Mouse (Mus musculus): Measurements from ENCODE around the gene Sepsecs.

The Sepsecs gene

DNA sequence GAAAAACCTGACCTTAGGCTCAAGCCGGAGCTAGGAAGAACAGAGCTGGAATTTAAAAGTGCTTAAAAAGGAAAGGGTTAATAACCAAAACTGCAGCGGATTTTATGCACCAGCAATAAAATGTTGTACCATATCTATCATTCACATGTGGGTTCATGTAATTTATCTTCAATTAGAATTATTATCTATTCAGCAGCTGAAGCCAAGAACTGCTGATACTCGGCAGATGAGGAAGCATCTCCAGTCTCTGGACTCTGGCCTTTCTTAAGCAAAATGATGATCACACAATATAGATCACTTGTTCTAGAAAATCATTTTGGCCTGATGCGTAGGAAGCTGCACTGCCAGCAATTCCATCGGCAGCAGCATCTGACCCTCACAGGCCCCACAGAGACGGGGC, 27.8 kb downstream of the Sepsecs start:
- no peak for DNase-seq

DNA sequence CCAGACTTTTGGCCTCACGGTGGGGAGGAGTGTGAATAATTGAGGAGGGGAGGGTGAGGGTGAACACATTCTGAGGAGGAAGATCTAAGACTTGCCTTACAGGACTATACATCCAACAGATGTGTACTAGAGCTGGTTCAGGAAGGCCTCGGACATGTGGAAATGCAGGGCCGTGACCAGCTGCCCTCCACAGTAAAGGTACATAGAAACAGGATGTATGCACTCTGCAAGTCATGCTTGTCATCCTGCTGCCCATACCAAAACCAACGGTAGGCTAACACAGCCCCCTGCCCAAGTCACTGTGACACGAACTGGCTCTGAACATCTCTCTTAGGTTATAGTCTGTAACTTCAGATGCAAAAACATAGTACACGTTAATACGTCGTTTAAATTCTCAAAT, 30.6 kb downstream of the Sepsecs start:
- DNase-seq = no peak

DNA sequence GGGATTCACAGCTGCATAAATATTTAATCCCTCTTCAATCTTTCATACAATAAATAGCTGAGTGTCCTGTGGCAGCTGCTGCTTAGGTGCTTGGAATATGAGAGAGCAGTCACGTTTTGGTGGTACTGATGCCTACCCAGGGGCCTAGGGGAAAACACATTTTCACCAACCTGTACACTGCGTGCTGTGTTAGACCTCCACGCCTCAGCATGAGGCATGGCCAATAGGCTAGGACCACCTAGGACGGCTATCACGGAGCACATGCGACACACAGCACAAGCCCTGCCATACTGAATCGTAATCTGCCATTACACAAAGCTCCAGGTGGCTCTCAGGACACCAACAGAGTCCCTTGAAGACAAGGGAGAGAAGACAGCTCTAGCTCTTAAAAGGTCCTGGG, 31.5 kb downstream of the Sepsecs start:
- no peak for DNase-seq

DNA sequence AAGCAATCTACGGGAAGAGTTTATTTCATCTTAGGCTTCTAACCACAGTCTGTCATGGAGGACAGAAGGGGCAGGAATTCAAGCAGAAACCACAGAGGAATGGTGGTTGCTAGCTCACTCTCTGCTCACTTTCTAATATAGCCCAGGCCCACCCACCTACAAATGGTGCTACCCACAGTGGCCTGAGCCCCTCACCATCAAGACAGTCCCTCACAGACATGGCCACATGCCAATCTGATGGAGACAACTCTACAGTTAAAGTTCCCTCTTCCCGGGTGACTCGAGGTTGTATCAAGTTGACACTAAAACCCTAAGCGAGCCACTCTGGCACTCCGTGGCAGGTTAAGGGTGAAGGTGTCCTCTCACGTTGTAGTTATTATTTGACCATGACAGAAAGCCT, 32.6 kb downstream of the Sepsecs start:
- no peak for DNase-seq

DNA sequence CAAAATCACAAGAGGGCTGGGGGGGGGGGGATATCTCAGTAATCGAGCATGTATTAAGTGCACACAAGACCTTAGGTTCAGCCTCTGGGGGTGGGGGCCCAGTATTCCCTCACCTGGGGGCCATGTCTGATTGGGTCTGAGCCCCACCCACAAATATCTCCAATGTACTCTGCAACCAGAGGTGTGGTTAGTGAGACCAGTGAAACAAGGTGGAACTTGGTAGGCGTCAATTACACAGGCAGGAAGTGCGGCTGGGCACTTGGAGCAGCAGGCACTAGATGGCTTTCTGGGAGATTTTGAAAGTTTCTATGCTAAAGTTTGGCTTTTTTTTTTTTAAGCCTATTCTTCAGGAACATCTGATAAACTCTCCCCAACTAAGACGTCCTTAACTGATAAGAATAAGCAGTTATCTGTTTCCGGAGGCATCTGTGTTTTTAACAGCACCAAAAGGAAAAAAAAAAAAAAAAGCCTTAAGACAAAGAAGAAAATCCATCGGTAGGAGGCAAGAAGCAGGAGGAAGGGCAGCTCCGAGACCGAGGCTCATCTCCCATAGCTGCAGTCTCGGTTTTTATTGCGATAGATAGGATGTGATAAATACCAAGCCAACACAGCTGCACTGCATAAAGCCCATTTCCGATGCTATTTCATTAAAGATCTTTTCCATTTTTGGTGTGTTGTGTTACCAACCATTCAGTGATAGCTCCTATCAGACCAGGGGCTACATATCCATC, 33.3 kb downstream of the Sepsecs start:
- DNase-seq = no peak

DNA sequence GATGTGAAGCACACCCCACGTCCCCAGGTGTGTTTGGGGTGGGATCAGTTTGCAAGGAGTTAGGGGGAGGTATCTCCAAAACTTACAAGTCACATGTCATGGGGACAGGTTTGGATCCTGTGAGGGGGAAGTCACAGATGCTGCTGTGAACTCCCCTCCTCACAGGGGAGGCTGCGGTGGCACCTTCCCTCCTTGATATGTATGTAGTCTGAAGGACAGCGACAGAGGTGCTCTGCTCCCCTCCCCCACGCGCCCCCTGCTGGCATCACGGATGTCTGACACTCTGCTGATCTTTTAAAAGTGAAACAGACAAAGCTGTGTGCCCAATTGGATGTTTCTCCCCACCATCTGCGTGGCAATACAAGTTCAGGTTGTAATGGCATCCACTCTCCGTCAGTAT, 35.5 kb downstream of the Sepsecs start:
- no peak for DNase-seq

DNA sequence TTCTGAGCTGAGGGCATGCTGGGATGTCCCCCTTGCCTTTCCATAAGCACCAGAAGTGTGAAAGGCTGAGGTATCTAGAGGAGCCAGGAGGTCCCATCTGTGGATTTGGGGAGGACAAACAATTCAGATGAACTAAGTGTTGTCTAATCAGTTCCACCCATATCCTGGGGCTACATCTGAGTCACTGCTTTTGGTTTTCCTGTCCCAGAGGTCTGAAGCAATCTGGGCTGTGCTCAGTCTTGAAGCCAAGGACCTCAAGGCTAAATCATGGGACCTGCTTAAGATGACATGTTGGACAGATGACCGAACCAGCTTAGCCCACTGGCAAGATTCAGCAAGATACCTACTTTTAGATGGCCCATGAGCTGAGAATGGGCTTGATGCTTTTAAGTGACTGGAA, 39.0 kb downstream of the Sepsecs start:
- DNase-seq = no peak

DNA sequence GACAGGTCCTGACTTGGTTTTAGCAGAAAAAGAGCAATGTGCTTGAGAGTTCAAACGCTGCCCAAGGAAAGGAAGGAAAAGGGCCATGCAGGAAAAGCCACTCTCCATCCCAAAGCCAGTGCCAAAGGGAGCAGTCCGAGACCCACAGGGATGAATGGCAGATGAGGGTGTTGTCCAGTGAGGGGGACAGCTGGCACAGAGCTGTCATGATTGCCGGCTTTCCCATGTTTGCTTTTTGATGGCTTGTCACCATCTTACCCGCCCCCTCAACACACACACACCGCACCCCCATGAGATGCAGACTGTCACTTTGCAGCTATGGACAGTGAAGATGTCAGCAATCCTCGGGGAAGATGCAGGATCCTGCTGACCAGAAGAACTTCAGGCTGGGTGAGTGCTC, 40.3 kb downstream of the Sepsecs start:
- DNase-seq = no peak

DNA sequence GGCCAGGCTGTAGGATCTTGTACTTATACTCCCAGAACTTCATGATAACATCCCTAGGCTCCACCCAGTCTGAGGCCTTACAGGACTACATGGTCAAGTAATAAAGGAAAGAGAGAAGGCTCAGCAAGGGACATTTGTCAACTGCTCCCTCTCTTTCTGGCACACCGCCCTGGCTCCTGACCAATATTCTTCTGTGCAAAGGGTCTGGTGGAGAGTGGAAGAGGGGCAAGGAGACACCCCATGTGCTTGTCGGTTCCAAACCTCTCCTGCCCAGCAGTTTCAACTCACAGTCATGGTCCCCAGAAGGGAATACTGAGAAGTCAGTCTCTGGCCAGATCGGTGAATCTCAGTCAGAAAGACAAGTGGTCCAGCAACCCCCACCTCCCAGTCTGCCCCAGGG, 40.7 kb downstream of the Sepsecs start:
- no peak for DNase-seq

DNA sequence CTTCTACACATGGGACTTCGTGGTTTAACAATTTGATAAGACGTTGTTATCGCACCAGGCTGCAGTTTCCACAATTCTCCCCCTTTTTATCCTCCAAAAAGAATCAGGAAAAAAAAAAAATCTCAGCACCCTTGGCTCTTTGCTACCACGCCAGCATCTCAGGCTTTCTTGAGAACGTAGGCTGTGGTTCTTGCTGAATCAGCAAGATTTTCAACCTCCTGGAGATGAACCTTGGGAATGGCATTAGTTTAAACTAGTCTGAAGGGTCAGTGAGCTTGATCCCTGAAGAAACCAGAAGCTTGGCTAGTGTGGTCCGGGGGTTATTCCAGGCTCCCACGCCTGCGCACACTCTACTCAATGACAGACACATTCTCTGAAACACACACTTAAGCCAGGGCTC, 41.8 kb downstream of the Sepsecs start:
- no peak for DNase-seq

DNA sequence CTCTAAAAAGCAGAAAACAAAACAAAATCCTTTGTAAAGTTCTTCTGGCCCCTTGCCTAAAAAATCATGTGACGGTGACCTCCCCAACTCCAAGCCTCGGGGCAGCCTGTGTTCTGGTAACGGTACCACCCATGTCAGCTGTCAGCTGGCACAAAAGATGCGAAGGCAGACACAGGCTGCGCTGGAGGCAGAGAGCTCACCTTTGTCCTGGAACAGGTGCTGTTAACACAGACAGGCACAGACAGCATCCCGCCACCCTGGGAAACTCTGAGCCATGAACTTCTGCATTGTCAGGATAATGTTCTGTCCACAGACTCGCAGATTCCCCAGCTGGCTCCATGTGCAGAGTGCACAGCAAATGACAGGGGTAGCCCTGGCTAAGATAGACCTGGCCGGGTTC, 43.4 kb downstream of the Sepsecs start:
- DNase-seq = no peak

DNA sequence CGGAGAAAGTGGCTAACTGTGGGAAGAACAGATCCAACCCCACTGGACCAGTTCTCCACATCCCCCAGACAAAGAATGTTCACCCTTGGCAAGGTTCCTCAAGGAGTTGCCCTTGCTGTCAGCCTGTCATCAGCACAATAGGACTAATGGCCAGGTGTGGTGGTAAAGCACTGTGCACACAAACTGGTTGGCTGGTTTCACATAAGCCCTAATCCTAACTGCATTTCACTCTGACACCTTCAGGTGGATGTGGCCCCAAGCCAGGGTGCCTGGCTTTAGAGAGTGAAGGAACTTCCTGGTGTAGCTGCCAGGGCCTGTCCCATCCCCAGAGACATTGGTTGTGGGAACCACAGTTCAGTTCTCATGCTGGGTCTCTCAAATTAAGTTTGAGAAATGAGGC, 44.6 kb downstream of the Sepsecs start:
- DNase-seq = no peak

DNA sequence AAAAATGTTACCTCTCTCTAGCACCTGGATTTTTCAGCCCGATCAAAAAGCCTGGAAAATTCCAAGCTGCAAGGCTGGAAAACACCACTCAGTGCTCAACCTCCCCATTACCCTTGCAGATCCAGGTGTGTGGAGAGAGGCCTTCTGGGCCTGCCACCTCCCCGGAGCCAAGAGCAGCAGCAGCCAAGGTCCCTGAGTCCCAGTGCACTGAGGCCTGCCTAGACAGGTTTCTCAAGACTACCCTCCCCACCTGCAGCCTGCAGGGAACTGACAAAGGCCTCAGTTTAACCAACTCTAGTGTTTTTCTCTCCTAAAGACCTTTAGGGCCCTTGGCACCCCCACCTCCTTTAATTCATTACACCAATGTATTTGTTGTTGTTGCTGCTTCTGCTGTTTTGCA, 46.4 kb downstream of the Sepsecs start:
- DNase-seq = no peak

DNA sequence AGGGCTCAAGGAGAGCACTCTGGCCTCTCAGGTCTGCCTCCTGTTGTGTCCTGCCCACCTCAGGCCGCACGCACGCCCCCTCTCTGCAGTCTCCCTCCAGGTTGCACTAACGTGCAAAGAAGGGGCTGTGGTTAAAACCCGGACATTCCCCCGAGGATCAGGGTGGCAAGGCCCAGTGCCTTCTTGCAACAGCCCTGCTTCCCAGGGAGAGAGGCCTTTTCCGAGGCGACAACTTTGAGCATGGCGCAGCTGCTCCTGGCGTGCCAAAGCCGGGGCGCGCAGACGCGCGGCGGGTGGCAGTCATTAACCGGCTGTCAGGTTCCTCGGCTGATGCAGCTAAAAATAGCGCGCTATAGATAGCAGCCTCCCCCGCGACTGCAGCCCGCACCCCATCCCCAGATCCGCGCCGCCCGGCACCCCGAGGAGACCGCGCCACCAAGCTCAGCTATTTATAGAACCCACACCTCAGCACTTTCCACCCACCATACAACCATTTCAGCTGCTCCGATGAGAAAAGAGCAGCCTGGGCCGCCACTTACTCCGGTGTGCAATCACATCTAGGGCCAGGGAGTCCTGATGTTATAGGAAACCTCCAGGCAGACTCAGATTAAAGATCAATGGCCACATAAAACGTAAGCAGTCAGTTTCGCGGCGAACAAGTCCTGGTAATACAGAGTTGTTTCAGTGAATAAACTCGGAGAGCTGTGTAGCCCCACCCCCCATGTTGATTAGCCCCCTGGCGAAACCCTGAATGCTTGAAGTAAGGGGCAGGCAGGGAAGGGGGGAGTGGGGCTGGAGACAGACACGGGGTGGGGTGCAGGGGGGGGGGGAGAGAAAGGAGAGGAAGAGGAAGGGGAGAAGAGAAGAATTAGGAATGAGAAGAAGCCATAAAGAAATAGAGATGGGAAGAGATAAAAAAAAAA, 50.9 kb downstream of the Sepsecs start:
- peak; percentile 46 for DNase-seq

DNA sequence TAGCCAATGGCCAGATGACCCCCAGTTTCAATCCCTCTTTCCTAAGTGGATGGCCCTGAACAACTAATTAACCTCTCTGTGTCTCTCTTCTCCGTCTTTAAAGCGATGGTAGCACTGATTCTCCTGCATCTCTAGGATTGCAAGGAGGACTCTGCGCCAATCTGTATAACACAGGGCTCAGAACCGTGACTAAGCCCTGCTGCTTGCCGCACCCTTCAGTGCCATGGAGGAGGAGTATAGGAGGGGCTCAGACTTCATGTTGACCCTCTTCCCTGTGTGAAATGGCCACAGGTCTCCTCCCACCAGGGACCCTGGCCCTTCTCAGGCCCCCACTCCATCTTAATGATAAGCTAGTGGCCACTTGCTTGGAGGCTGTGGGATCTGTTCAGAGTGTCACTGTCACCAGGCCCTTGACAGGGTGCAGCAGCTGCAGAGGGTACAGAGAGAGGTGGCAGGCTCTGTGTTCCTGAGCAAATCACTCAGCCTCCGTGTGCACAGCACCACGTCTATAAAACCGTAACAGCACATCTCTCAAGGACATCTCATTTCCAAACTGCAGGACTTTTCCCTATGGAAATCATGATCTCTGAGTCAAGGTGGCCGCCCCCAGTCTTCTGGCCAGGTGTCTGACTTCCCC, 51.7 kb downstream of the Sepsecs start:
- DNase-seq = no peak

DNA sequence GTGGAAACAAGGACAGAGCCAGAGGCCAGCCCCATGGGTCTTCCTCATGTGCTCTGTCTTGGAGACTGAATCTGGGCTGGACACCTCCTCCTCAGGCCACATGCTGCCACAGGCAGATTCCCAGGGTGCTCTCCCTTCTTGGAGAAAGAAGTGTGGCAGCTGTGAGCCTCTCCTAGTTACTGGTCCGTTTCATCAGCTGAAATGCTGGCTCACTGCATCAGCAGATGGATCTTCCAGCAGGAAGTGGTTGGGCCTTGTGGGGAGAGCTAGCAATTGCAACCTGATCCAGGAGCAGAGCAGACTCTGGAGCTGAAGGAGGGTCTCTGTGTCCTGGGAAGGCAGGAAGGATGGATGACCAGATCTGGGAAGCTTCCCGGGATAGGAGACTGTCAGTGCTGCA, 53.0 kb downstream of the Sepsecs start:
- no peak for DNase-seq

DNA sequence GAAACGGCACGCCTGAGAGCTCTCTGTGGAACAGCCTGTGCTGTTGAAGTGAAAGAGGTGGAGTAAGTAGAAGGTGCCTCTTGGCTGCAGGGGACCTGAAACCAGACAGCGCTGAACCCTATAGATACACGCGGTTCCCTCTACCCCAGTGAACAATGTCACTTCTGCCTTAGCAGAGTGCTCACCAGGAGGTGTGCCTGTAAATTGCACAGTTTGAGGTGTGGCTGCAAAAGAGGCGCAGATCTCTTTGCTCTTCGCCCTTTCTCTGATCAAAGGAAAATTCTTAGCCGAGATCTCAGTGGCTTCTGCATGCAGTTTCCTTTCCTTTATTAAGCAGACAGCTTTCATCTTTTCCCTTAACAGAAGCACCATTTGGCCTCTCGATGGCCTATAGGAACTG, 54.1 kb downstream of the Sepsecs start:
- no peak for DNase-seq

DNA sequence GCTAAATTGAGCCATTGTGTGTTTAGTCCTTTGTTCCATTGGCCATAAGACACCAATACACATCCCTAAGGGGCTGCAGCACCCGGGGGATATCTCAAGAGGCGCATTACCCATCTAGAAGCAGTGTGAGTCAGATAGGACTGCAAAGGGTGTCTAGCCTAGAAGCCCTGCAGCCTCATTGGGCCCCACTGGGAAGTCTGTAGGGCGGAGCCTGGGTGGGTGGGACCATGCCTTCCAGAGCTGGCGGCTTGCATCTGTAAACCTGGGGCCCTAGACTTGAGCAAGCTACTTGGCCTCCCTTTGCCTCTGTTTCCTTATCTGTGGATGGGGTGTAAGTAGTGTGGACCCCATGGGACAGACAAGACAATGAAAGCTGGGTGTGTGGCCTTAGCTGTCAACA, 54.8 kb downstream of the Sepsecs start:
- no peak for DNase-seq

DNA sequence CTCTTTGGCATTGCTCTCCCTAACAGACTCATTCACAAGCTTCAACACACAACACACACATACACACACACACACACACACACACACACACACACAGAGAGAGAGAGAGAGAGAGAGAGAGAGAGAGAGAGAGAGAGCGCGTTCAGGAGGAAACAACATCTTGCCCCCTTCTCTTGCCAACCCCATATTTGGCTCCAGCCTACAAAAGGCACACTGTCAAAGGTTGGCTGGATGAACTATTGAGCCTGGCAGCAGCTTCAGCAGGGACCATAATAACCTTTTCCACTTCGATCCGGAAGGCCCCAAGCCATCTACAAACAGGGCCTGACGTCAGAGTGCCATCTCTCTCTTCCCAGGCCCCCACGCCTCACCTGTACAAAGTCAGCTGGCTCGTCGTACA, 56.7 kb downstream of the Sepsecs start:
- DNase-seq = no peak

DNA sequence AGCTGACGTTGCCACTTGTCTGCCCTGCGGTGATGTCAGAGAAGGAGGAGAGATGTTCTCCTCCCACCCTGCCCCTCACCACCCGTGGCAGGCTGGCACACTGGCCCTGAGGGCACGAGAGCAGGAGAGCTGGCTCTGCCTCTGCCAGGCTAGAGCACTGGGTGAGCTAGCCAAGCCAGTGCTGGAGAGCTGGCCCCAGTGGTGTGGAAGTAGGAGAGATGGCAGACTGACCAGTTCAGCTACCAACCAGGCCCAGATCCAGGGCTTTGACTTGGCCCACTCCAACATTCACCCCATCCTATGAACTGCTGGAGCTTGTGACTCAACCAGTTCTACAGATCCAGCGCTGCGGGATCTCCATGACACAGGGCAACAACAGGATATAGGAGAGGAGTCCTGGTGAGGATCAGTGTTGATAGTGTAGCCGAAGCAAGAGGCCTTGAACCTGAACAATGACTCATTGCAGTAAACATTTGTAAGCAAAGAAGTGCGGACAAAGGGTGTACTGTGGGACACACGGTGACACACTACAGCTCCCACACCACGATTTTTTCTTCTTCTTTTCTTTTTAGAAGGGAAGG, 58.1 kb downstream of the Sepsecs start:
- no peak for DNase-seq

DNA sequence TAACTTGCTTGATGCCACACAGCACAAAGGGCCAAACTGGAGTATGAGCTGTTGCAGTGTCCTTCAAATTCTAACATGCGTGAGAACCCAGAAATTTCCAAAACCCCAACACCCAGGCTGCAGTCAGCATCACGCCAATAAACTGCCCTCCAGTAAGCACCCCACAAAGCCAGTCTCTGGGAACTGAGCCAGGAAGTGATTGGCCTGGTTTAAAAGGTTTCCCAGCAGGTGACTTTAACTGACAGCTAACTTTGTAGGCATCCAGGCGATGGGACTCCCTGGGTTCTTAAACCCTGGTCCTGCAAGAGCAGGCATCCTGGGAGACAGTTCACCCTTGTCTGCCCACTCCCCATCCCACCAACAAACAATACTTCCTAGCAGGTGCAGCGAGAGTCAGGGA, 59.2 kb downstream of the Sepsecs start:
- no peak for DNase-seq

DNA sequence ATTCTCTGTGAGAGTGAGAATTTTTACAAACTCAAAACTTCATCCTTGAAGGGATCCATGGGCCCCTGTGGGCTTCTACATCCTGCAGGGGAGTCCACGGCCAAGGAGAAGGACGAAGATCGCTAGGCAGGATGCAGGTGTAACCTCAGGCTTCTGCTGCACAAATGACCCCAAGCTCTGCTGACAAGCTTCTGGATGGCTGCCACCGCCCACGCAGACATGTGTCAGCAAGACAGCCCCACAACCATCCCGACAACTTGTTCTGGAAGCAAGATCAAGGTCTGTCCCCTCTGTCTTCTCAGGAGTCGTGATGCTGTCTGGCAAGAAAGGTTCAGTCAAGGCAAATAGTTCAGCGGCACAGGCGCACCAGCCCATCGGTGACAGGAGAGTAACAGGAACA, 59.8 kb downstream of the Sepsecs start:
- no peak for DNase-seq

DNA sequence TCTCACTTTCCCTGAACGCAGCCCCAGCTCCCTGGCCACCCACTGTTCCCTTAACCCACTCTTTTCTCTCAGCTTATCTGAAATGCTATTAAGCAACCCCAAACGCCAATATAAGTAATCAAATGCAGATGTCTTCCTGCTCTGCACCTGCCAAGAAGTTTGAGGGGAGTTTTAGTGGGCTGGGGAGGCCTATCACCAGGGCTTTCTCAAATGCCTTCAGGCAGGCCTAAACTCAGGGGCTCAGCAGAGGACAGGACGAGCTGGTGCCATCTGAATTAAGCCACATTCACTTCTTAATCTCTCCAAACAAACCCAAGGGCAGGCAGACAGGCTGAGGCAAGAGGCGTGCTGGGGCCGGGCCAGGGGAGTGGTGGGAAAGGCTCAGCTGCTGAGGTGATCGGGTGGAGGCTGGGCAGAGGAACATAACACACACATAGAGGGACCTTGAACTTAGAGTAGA, 64.9 kb downstream of the Sepsecs start:
- no peak for DNase-seq

DNA sequence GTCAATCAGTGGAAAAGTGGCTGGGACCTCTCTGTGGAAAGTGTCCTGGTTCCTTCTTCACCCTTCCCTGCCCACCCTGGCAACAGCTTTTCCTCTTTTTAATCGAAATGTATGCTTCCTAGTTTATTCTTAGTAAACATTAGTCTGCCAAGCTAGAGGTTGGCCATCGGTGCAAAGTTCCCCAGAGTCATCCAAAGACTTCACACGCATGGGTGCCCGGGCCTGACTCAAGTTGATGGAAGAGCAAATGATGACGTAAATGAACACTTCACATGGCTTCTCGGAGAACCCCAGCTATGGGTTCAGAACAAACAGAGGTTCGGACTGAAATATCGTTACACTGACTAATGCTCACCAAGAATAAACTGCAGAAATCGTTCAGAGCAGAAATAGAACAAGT, 78.9 kb downstream of the Sepsecs start:
- DNase-seq = no peak
